Comparison of ENCODE assay signal across 8 mouse cellular contexts in the genomic region with DNA sequence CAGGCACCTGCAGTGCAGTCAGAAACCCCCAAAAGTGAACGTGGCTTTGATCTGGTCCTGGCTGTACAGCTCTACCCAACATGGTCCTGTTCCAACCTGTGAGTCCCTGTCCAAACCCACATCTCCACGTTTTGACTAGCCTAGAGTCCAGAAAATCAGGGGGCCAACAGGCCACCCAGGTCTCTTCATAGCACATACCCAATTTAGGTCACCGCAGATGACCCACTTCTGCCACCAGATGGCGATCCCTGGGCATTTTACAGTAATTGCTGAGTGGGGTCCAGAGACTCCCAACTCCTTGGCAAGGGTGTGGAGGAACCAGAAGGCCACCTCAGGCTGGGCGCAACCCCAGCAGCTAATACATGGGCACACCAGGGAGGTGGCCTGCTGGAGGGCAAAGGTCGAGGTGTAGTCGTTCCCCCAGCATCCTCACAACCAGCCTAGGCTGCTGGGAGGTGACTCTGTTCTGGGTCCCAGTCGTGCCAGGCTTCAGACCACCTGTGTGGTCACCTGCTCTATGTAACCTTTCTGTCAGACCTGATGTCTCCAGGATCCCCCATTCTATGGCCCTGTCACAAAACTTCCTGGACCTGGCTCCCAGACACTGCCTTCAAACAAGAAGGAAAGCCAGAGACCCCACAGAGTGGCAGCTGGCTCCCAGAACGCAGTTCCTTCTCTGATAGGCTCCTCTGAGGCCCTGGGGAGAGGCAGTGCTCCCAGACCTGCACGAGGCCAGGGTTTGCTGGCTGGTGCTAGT. TPM values are rescaled to one million over a fixed set of nuclear protein-coding genes. Genes with fewer than 3 reads are reported as not detected.
DNase-seq lines count a peak whose midpoint lies in the region; ATAC-seq lines count a peak whose summit lies in the region.

No protein-coding gene starts in this region.

- peak overlapping the region; percentile 48; the same call in 1 of the 2 replicates for H3K27ac ChIP-seq in embryonic facial prominence, embryonic 10.5 days (replicated peaks)
- peak overlapping the region; percentile 24 for H3K27ac ChIP-seq in hindbrain, embryonic 16.5 days (ENCODE audit: low read depth, low read length)

- peak; percentile 56 to 58 for DNase-seq in adrenal gland, adult 18-20 months (ENCODE audit: low spot score in 2 of 2)
- DNase-seq in adrenal gland, adult 8-10 months = no peak
- DNase-seq in R1 (ENCODE audit: low read depth, low spot score) = peak; percentile 50
- peak; percentile 68 for DNase-seq in embryonic facial prominence, embryonic 10.5 days (ENCODE audit: low spot score)
- peak; percentile 46 to 58 for DNase-seq in lung, adult 18-20 months
- no peak for DNase-seq in right cerebral cortex, postnatal 25 days

- H3K9ac ChIP-seq in hindbrain, embryonic 16.5 days (ENCODE audit: low read depth, low read length) = no peak overlapping the region

- H3K36me3 ChIP-seq in embryonic facial prominence, embryonic 10.5 days (replicated peaks) = no peaks in the 10 kb centered on the region
- H3K36me3 ChIP-seq in hindbrain, embryonic 16.5 days (ENCODE audit: control insufficient read depth, insufficient read depth, low read length) = no peaks in the 10 kb centered on the region

- WGBS in embryonic facial prominence, embryonic 10.5 days = 41% methylated on average over 10 of the region's 10 CpGs
- WGBS in hindbrain, embryonic 16.5 days = 38% methylated on average over 10 of the region's 10 CpGs

- H3K9me3 ChIP-seq in embryonic facial prominence, embryonic 10.5 days = no peaks in the 10 kb centered on the region
- no peaks in the 10 kb centered on the region for H3K9me3 ChIP-seq in hindbrain, embryonic 16.5 days (ENCODE audit: control insufficient read depth, low read length)

- no peaks in the 10 kb centered on the region for H3K27me3 ChIP-seq in embryonic facial prominence, embryonic 10.5 days (replicated peaks; ENCODE audit: low read depth, poor library complexity, severe bottlenecking)
- H3K27me3 ChIP-seq in hindbrain, embryonic 16.5 days (replicated peaks; ENCODE audit: control insufficient read depth, insufficient read depth, low read length) = no peaks in the 10 kb centered on the region

- peaks cover 60% of the 10 kb centered on the region for H3K4me1 ChIP-seq in embryonic facial prominence, embryonic 10.5 days
- peaks cover 4% of the 10 kb centered on the region; the same call in 1 of the 2 replicates for H3K4me1 ChIP-seq in hindbrain, embryonic 16.5 days (ENCODE audit: control insufficient read depth, insufficient read depth, low read depth, low read length)

- no peak overlapping the region for H3K4me2 ChIP-seq in hindbrain, embryonic 16.5 days (ENCODE audit: low read length)

- peak; percentile 63 for ATAC-seq in hindbrain, embryonic 16.5 days
- peak; percentile 24; the same call in 1 of the 2 replicates for ATAC-seq in neutrophil, adult 5-6 weeks (ENCODE audit: extremely low read depth, insufficient number of reproducible peaks, low FRiP score, poor library complexity, severe bottlenecking)

- no peak overlapping the region for H3K4me3 ChIP-seq in embryonic facial prominence, embryonic 10.5 days
- no peak overlapping the region for H3K4me3 ChIP-seq in hindbrain, embryonic 16.5 days (ENCODE audit: low read length)

RNA-seq across cellular contexts. Expression of a gene that starts 16.6 kb away (rescaled TPM):
- total RNA-seq in adrenal gland, adult 18-20 months (2021) = 10 to 100 TPM; 10.3 to 22.0 TPM
- total RNA-seq in adrenal gland, adult 8-10 months (2022) = 10 to 100 TPM; 14.3 to 22.8 (median 18.3) TPM
- 0.84 and 1.6 TPM in 2 replicates for polyA plus RNA-seq in embryonic facial prominence, embryonic 10.5 days (2016; fragmentation: Nextera tagmentation; extraction: Ambion mirVana)
- 35.6 and 46.6 TPM in 2 replicates for polyA plus RNA-seq in hindbrain, embryonic 16.5 days (2015; fragmentation: Nextera tagmentation; extraction: Ambion mirVana)
- 14.4 and 16.2 TPM in 2 replicates for total RNA-seq in neutrophil, adult 5-6 weeks (2017)

RNA-seq across cellular contexts. Expression of a gene that starts 56.3 kb away (rescaled TPM):
- total RNA-seq in adrenal gland, adult 18-20 months (2021) = 10 to 100 TPM; 11.7 to 90.0 TPM
- total RNA-seq in adrenal gland, adult 8-10 months (2022) = 100 to 1,000 TPM in 2 of 4 experiments, 10 to 100 TPM in 2; 42.9 to 315 (median 94.5) TPM
- 43.0 and 46.9 TPM in 2 replicates for polyA plus RNA-seq in embryonic facial prominence, embryonic 10.5 days (2016; fragmentation: Nextera tagmentation; extraction: Ambion mirVana)
- polyA plus RNA-seq in hindbrain, embryonic 16.5 days (2015; fragmentation: Nextera tagmentation; extraction: Ambion mirVana) = 24.2 and 27.3 TPM in 2 replicates
- total RNA-seq in neutrophil, adult 5-6 weeks (2017) = 6.3 and 12.6 TPM in 2 replicates

Comparison
In these comparisons a context has a peak if more than half of its experiments do, and no peak if none do; other contexts are left out.
1. DNase-seq: peak in adrenal gland, adult 18-20 months (2 of 2), R1 (single experiment), embryonic facial prominence, embryonic 10.5 days (single experiment) and lung, adult 18-20 months (2 of 2); none in adrenal gland, adult 8-10 months (single experiment) and right cerebral cortex, postnatal 25 days (single experiment).